Mouse (Mus musculus) ES-Bruce4 (cell line): ENCODE measurements at regions not wholly inside any gene's neighbourhood (a gene's known extent, or its start where the extent isn't known, plus 50 kb on each side); places are given as distances from the start of the nearest gene placed in this dataset.

ENCODE experiments used
- H3K27ac ChIP-seq: 2 replicates; pipeline ENCODE4 v1.5.1; 2012; ENCODE audit warnings: low read length, inconsistent platforms; ENCODE audit not compliant: insufficient read depth
- H3K27me3 ChIP-seq: 2 replicates; pipeline ENCODE4 v1.6.1; 2012; ENCODE audit warnings: mild to moderate bottlenecking, low read length, inconsistent platforms; ENCODE audit not compliant: control insufficient read depth, poor library complexity, insufficient read depth, severe bottlenecking
- H3K36me3 ChIP-seq: 2 replicates; pipeline ENCODE4 v1.6.1; 2012; ENCODE audit warnings: inconsistent platforms, mild to moderate bottlenecking, low read length, moderate library complexity; ENCODE audit not compliant: control insufficient read depth, poor library complexity, insufficient read depth, severe bottlenecking
- H3K4me1 ChIP-seq: one replicate; pipeline ENCODE4 v1.8.1; 2011; ENCODE audit warnings: low read length; ENCODE audit not compliant: control insufficient read depth, insufficient read depth
- H3K4me3 ChIP-seq: 2 replicates; pipeline ENCODE4 v1.5.1; 2011; ENCODE audit warnings: low read depth, mild to moderate bottlenecking, low read length
- H3K9ac ChIP-seq: 2 replicates; pipeline ENCODE4 v1.6.1; 2012; ENCODE audit warnings: low read depth, mild to moderate bottlenecking, inconsistent platforms; ENCODE audit not compliant: poor library complexity, severe bottlenecking
- H3K9me3 ChIP-seq: replicated peaks from 2 replicates; pipeline ENCODE4 v1.6.1; 2012; ENCODE audit warnings: mild to moderate bottlenecking, low read length, inconsistent platforms; ENCODE audit not compliant: control insufficient read depth, poor library complexity, insufficient read depth, severe bottlenecking
- CTCF ChIP-seq: IDR thresholded peaks from one replicate; pipeline ENCODE4 v1.8.1; 2011; ENCODE audit warnings: low read depth, low read length
- EP300 ChIP-seq: IDR thresholded peaks from 2 replicates; pipeline ENCODE4 v1.6.1; 2011; ENCODE audit warnings: low read depth, low read length; ENCODE audit not compliant: insufficient read depth
- POLR2A ChIP-seq: IDR thresholded peaks from one replicate; pipeline ENCODE4 v1.8.1; 2011; ENCODE audit warnings: low read length; ENCODE audit not compliant: insufficient read depth

GRCm38 (mm10) chr11:111766371-111767011 is 700.5 kb downstream of the Kcnj2 start:
- no peak for TF ChIP-seq EP300
- TF ChIP-seq POLR2A: no peak
- no peak for TF ChIP-seq CTCF
- no peaks in the 10 kb centered on the region for H3K4me1 ChIP-seq
- no peaks in the 10 kb centered on the region for H3K36me3 ChIP-seq
- no peak overlapping the region for H3K27ac ChIP-seq
- H3K9ac ChIP-seq: no peak overlapping the region
- no peaks in the 10 kb centered on the region for H3K9me3 ChIP-seq
- no peaks in the 10 kb centered on the region for H3K27me3 ChIP-seq
- H3K4me3 ChIP-seq: no peak overlapping the region

GRCm38 (mm10) chr11:111767012-111767392 is 701.0 kb downstream of the Kcnj2 start:
- H3K9ac ChIP-seq: no peak overlapping the region
- no peaks in the 10 kb centered on the region for H3K36me3 ChIP-seq
- TF ChIP-seq POLR2A: no peak
- no peak for TF ChIP-seq CTCF
- no peak for TF ChIP-seq EP300
- no peak overlapping the region for H3K27ac ChIP-seq
- H3K4me3 ChIP-seq: no peak overlapping the region
- no peaks in the 10 kb centered on the region for H3K4me1 ChIP-seq
- no peaks in the 10 kb centered on the region for H3K27me3 ChIP-seq
- no peaks in the 10 kb centered on the region for H3K9me3 ChIP-seq

- Histone ChIP-seq H3K9me3 (no peaks in the 10 kb centered on the region), H3K4me1 (no peaks in the 10 kb centered on the region), H3K36me3 (no peaks in the 10 kb centered on the region), H3K9ac (no peak overlapping the region), H3K4me3 (no peak overlapping the region), H3K27ac (no peak overlapping the region), H3K27me3 (no peaks in the 10 kb centered on the region)
- TF ChIP-seq POLR2A: no peak
Measured at GRCm38 (mm10) chr11:111774108-111774679, 708.2 kb downstream of the Kcnj2 start.

GRCm38 (mm10) chr11:111781321-111781720 is 715.4 kb downstream of the Kcnj2 start:
- Histone ChIP-seq H3K9ac (no peak overlapping the region), H3K4me1 (no peaks in the 10 kb centered on the region), H3K27me3 (no peaks in the 10 kb centered on the region), H3K27ac (no peak overlapping the region), H3K4me3 (no peak overlapping the region), H3K36me3 (no peaks in the 10 kb centered on the region), H3K9me3 (no peaks in the 10 kb centered on the region)
- TF ChIP-seq POLR2A (no peak), CTCF (no peak)

GRCm38 (mm10) chr11:111791267-111791926 is 725.4 kb downstream of the Kcnj2 start:
- Histone ChIP-seq H3K27ac (no peak overlapping the region), H3K4me1 (no peaks in the 10 kb centered on the region), H3K4me3 (no peak overlapping the region), H3K36me3 (no peaks in the 10 kb centered on the region), H3K9ac (no peak overlapping the region), H3K27me3 (no peaks in the 10 kb centered on the region), H3K9me3 (no peaks in the 10 kb centered on the region)
- no peak for TF ChIP-seq CTCF
- TF ChIP-seq EP300: no peak
- TF ChIP-seq POLR2A: no peak

GRCm38 (mm10) chr11:111801033-111801432 is 735.1 kb downstream of the Kcnj2 start:
- Histone ChIP-seq H3K27ac (no peak overlapping the region), H3K36me3 (no peaks in the 10 kb centered on the region), H3K27me3 (no peaks in the 10 kb centered on the region), H3K4me3 (no peak overlapping the region), H3K4me1 (no peaks in the 10 kb centered on the region), H3K9me3 (0 out of 2 replicates have a peak, but pooled peaks cover 3% of the 10 kb centered on the region), H3K9ac (no peak overlapping the region)
- TF ChIP-seq POLR2A (no peak), CTCF (no peak), EP300 (no peak)
